Mouse (Mus musculus) forebrain, postnatal 0 days (tissue): ENCODE results near the gene Prrt2. TPM values are rescaled to one million over a fixed set of nuclear protein-coding genes. Genes with fewer than 3 reads are reported as not detected.

Experiments used
- ATAC-seq: fragments of 200-750 bp; cut with Nextera tagmentation; 2 replicates; pipeline ENCODE4 v1.8.0; 2017; ENCODE audit warnings: mild to moderate bottlenecking, moderate library complexity
- DNase-seq: peaks from one replicate; pipeline ENCODE4 v3.0.0-alpha.2; 2015
- H3K27ac ChIP-seq: fragments of 300-500 bp; sonication (generic); 2 replicates; pipeline ENCODE4 v1.5.1; 2014; ENCODE audit warnings: low read depth, mild to moderate bottlenecking, antibody characterized with exemption, low read length, moderate library complexity, mixed read lengths
- H3K27me3 ChIP-seq: fragments of 300-500 bp; sonication (generic); 2 replicates; pipeline ENCODE4 v1.6.1; 2014; ENCODE audit warnings: mild to moderate bottlenecking, low read length, mixed read lengths; ENCODE audit not compliant: insufficient read depth
- H3K36me3 ChIP-seq: fragments of 300-500 bp; sonication (generic); 2 replicates; pipeline ENCODE4 v1.6.1; 2014; ENCODE audit warnings: mild to moderate bottlenecking, moderate library complexity; ENCODE audit not compliant: insufficient read depth
- H3K4me1 ChIP-seq: fragments of 300-500 bp; sonication (generic); 2 replicates; pipeline ENCODE4 v1.6.1; 2014; ENCODE audit warnings: antibody characterized with exemption; ENCODE audit not compliant: insufficient read depth
- H3K4me2 ChIP-seq: fragments of 300-500 bp; sonication (generic); 2 replicates; pipeline ENCODE4 v1.6.1; 2014; ENCODE audit warnings: low read depth, mild to moderate bottlenecking, moderate library complexity
- H3K4me3 ChIP-seq: fragments of 300-500 bp; sonication (generic); 2 replicates; pipeline ENCODE4 v1.5.1; 2014; ENCODE audit warnings: low read depth, low read length, mixed read lengths
- H3K9ac ChIP-seq: fragments of 300-500 bp; sonication (generic); 2 replicates; pipeline ENCODE4 v1.6.1; 2014; ENCODE audit warnings: mild to moderate bottlenecking
- H3K9me3 ChIP-seq: fragments of 300-500 bp; sonication (generic); 2 replicates; pipeline ENCODE4 v1.6.1; 2016; ENCODE audit warnings: low read length
- CTCF ChIP-seq: sonication (generic); IDR thresholded peaks from 2 replicates; pipeline ENCODE4 v1.5.1; 2016; ENCODE audit warnings: antibody characterized with exemption, control low read depth, low read depth
- WGBS: fragments of 180-500 bp; shearing (Covaris S2); extraction: QIAGEN DNeasy Blood & Tissue Kit; methylation state at CpG from one replicate; pipeline ENCODE4 v1.1.7; 2014; 5-methylcytosine and 5-hydroxymethylcytosine counted together
- polyA plus RNA-seq: library from polyadenylated mRNA; unstranded; fragments of >200 nt; fragmentation: Nextera tagmentation; extraction: Ambion mirVana; gene quantifications from 2 replicates; pipeline ENCODE4 v1.2.1, GENCODE M21; 2015
- total RNA-seq: library from RNA; depleted of rRNA; stranded (reverse); fragments of >200 nt; gene quantifications from 2 replicates; pipeline ENCODE4 v1.2.3, GENCODE M21; 2014

Prrt2 gene
- total and polyA plus RNA-seq, 2 experiments from 2014 or later: 77.8 to 84.1 TPM

GRCm38 (mm10) chr7:127020031-127020430 is 980 bp downstream of the Prrt2 start:
- H3K4me3 ChIP-seq: peak overlapping the region; percentile 46
- no peaks in the 10 kb centered on the region for H3K9me3 ChIP-seq
- TF ChIP-seq CTCF: no peak
- ATAC-seq (no peak), DNase-seq (peak; percentile 24)
- H3K27me3 ChIP-seq: no peaks in the 10 kb centered on the region
- 40% methylated on average over 3 of the region's 3 CpGs for WGBS
- H3K4me1 ChIP-seq: peaks cover 56% of the 10 kb centered on the region
- peak overlapping the region; percentile 86 for H3K27ac ChIP-seq
- peaks cover 19% of the 10 kb centered on the region for H3K36me3 ChIP-seq
- peak overlapping the region; percentile 71 for H3K9ac ChIP-seq
- peak overlapping the region; percentile 88 for H3K4me2 ChIP-seq

- TF ChIP-seq CTCF: no peak
- Histone ChIP-seq H3K9ac (peak overlapping the region; percentile 71), H3K27me3 (no peaks in the 10 kb centered on the region), H3K27ac (peak overlapping the region; percentile 86; the same call in 1 of the 2 replicates), H3K36me3 (peaks cover 23% of the 10 kb centered on the region), H3K9me3 (no peaks in the 10 kb centered on the region), H3K4me1 (peaks cover 53% of the 10 kb centered on the region), H3K4me2 (peak overlapping the region; percentile 88), H3K4me3 (peak overlapping the region; percentile 46)
- ATAC-seq (no peak), DNase-seq (no peak)
- 73% methylated on average over 14 of the region's 14 CpGs for WGBS
Observed at GRCm38 (mm10) chr7:127019306-127019960, 1.6 kb downstream of the Prrt2 start.

GRCm38 (mm10) chr7:127018416-127019305 is 2.4 kb downstream of the Prrt2 start:
- Histone ChIP-seq H3K27ac (0 out of 2 replicates have a peak overlapping the region, but pooled peaks have one; percentile 35), H3K36me3 (peaks cover 28% of the 10 kb centered on the region), H3K4me3 (no peak overlapping the region), H3K9me3 (no peaks in the 10 kb centered on the region), H3K27me3 (no peaks in the 10 kb centered on the region), H3K4me1 (peaks cover 45% of the 10 kb centered on the region), H3K4me2 (peak overlapping the region; percentile 88; the same call in 1 of the 2 replicates), H3K9ac (peak overlapping the region; percentile 22; the same call in 1 of the 2 replicates)
- WGBS: 84% methylated on average over 15 of the region's 15 CpGs
- ATAC-seq (no peak), DNase-seq (no peak)
- TF ChIP-seq CTCF: no peak

- DNase-seq (no peak), ATAC-seq (no peak)
- no peaks in the 10 kb centered on the region for H3K27me3 ChIP-seq
- H3K4me3 ChIP-seq: no peak overlapping the region
- peaks cover 41% of the 10 kb centered on the region for H3K4me1 ChIP-seq
- 0 out of 2 replicates have a peak overlapping the region, but pooled peaks have one; percentile 35 for H3K27ac ChIP-seq
- no peak overlapping the region for H3K4me2 ChIP-seq
- 0 out of 2 replicates have a peak overlapping the region, but pooled peaks have one; percentile 14 for H3K9ac ChIP-seq
- H3K9me3 ChIP-seq: no peaks in the 10 kb centered on the region
- TF ChIP-seq CTCF: no peak
- H3K36me3 ChIP-seq: peaks cover 28% of the 10 kb centered on the region
- WGBS: 52% methylated on average over 6 of the region's 6 CpGs
Observed at GRCm38 (mm10) chr7:127017950-127018345, 3.1 kb downstream of the Prrt2 start.

- Histone ChIP-seq H3K27ac (peak within 1 kb of the TSS; percentile 87), H3K4me2 (peak within 1 kb of the TSS; percentile 94), H3K27me3 (no peaks in the 10 kb centered on the region), H3K4me1 (peaks cover 41% of the 10 kb centered on the region), H3K9me3 (no peaks in the 10 kb centered on the region), H3K4me3 (peak within 1 kb of the TSS; percentile 46), H3K36me3 (peaks cover 24% of the 10 kb centered on the region), H3K9ac (peak within 1 kb of the TSS; percentile 80)
- 2% methylated on average over 39 of the region's 39 CpGs for WGBS
- peak; percentile 86 for ATAC-seq
- peak; percentile 100 for DNase-seq
- TF ChIP-seq CTCF: peak; percentile 89
Observed at GRCm38 (mm10) chr7:127016971-127017949, 3.8 kb downstream of the Prrt2 start, which contains the start of gene Pagr1a. Gene Pagr1a (minus strand): TSS chr7:127017352.

GRCm38 (mm10) chr7:127016486-127016938 is 4.5 kb downstream of the Prrt2 start:
- peaks cover 21% of the 10 kb centered on the region; the same call in 1 of the 2 replicates for H3K36me3 ChIP-seq
- no peak for DNase-seq
- H3K4me1 ChIP-seq: peaks cover 38% of the 10 kb centered on the region
- H3K27me3 ChIP-seq: no peaks in the 10 kb centered on the region
- H3K4me2 ChIP-seq: peak overlapping the region; percentile 94
- H3K27ac ChIP-seq: peak overlapping the region; percentile 87
- H3K9ac ChIP-seq: peak overlapping the region; percentile 80
- under 1% methylated on average over 22 of the region's 22 CpGs for WGBS
- H3K9me3 ChIP-seq: no peaks in the 10 kb centered on the region
- peak overlapping the region; percentile 46 for H3K4me3 ChIP-seq
- TF ChIP-seq CTCF: no peak
- peak; percentile 55 for ATAC-seq
